Mouse (Mus musculus) E14TG2a.4 (cell line): ENCODE results near the gene Spop.

ENCODE experiments used
- CTCF ChIP-seq: conservative IDR thresholded peaks from 2 replicates; pipeline ENCODE4 v1.5.1; 2014; ENCODE audit warnings: low read length
- NANOG ChIP-seq: IDR thresholded peaks from 2 replicates; pipeline ENCODE4 v1.6.1; 2014; ENCODE audit warnings: borderline replicate concordance, low read length, mixed read lengths

DNA sequence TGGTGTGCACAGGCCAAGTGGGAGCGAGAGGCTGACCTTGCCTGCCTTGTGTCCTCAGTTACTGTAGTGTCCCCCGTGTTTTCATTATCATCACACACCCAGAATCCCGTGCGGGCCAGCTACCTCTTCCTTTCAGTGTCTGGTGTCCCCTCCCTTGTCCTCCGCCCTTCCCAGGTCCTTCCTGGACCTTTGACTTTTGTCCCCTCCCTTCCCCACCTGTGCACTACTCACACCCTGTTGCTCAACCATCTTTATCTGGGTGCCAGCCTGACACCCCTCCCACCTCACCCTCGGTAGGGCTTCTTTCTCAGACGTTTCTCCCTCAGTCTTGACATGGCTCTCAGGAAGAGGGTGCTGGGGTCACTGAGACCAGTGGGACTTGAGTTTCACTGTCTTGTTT, 26.5 kb upstream of the Spop start:
- TF ChIP-seq CTCF (no peak), NANOG (no peak)
